Mouse (Mus musculus): ENCODE results near the gene St6galnac6. TPM values are rescaled to one million over a fixed set of nuclear protein-coding genes. Genes with fewer than 3 reads are reported as not detected.
A peak's percentile ranks its signal among the peaks of the same experiment; 100 is the strongest.

Gene St6galnac6
- polyA plus RNA-seq, 1 experiment from 2014 or later, result 29.9 TPM

- ATAC-seq (ENCODE audit: insufficient number of reproducible peaks, insufficient read depth, low FRiP score, low TSS enrichment, low read depth), result peak; percentile 86
- H3K9ac ChIP-seq, result peak within 1 kb of the TSS; percentile 77
- H3K4me3 ChIP-seq, result peak within 1 kb of the TSS; percentile 67
- H3K4me1 ChIP-seq, result peaks cover 34% of the 10 kb centered on the region
- peaks cover 13% of the 10 kb centered on the region for H3K36me3 ChIP-seq
- H3K27ac ChIP-seq, result peak within 1 kb of the TSS; percentile 44
- H3K9me3 ChIP-seq, result no peaks in the 10 kb centered on the region
- H3K4me2 ChIP-seq, result peak within 1 kb of the TSS; percentile 75
- under 1% methylated on average over 38 of the region's 38 CpGs for WGBS
- H3K27me3 ChIP-seq, result peaks cover 7% of the 10 kb centered on the region
Observed at GRCm38 (mm10) chr2:32586871-32587351, 12.6 kb upstream of the St6galnac6 start, which contains the start of gene St6galnac4. Gene St6galnac4 (plus strand): TSS chr2:32587095.

- Histone ChIP-seq H3K4me2 (peak overlapping the region; percentile 75), H3K36me3 (peaks cover 13% of the 10 kb centered on the region), H3K9me3 (no peaks in the 10 kb centered on the region), H3K9ac (peak overlapping the region; percentile 77), H3K27ac (peak overlapping the region; percentile 39; the same call in 1 of the 2 replicates), H3K27me3 (peaks cover 5% of the 10 kb centered on the region), H3K4me1 (peaks cover 32% of the 10 kb centered on the region), H3K4me3 (peak overlapping the region; percentile 67)
- no peak for ATAC-seq (ENCODE audit: insufficient number of reproducible peaks, insufficient read depth, low FRiP score, low TSS enrichment, low read depth)
- WGBS, result 32% methylated on average over 9 of the region's 9 CpGs
Observed at GRCm38 (mm10) chr2:32587731-32588321, 11.7 kb upstream of the St6galnac6 start.

- Histone ChIP-seq H3K9ac (no peak overlapping the region), H3K4me3 (no peak overlapping the region), H3K4me2 (peak overlapping the region; percentile 75), H3K36me3 (peaks cover 25% of the 10 kb centered on the region), H3K9me3 (no peaks in the 10 kb centered on the region), H3K27me3 (no peaks in the 10 kb centered on the region), H3K4me1 (peaks cover 27% of the 10 kb centered on the region), H3K27ac (no peak overlapping the region)
- WGBS, result 64% methylated on average over 11 of the region's 11 CpGs
- no peak for ATAC-seq (ENCODE audit: insufficient number of reproducible peaks, insufficient read depth, low FRiP score, low TSS enrichment, low read depth)
Observed at GRCm38 (mm10) chr2:32589213-32589795, 10.2 kb upstream of the St6galnac6 start.

- WGBS, result 73% methylated on average over 10 of the region's 10 CpGs
- ATAC-seq (ENCODE audit: insufficient number of reproducible peaks, insufficient read depth, low FRiP score, low TSS enrichment, low read depth), result no peak
- no peaks in the 10 kb centered on the region for H3K27me3 ChIP-seq
Observed at GRCm38 (mm10) chr2:32590224-32590623, 9.3 kb upstream of the St6galnac6 start.

GRCm38 (mm10) chr2:32591249-32591648, 8.3 kb upstream of the St6galnac6 start:
- Histone ChIP-seq H3K27ac (no peak overlapping the region), H3K9me3 (no peaks in the 10 kb centered on the region), H3K4me1 (peaks cover 27% of the 10 kb centered on the region), H3K36me3 (peaks cover 42% of the 10 kb centered on the region), H3K4me3 (no peak overlapping the region), H3K4me2 (no peak overlapping the region), H3K9ac (no peak overlapping the region), H3K27me3 (no peaks in the 10 kb centered on the region)
- WGBS, result 69% methylated on average over 6 of the region's 6 CpGs
- no peak for ATAC-seq (ENCODE audit: insufficient number of reproducible peaks, insufficient read depth, low FRiP score, low TSS enrichment, low read depth)

More at GRCm38 (mm10) chr2:32590224-32590623, 9.3 kb upstream of the St6galnac6 start:
- Histone ChIP-seq H3K36me3 (peaks cover 34% of the 10 kb centered on the region), H3K4me2 (no peak overlapping the region), H3K4me3 (no peak overlapping the region), H3K27ac (no peak overlapping the region), H3K4me1 (peaks cover 27% of the 10 kb centered on the region), H3K9me3 (no peaks in the 10 kb centered on the region), H3K9ac (no peak overlapping the region)

GRCm38 (mm10) chr2:32596725-32597124, 2.8 kb upstream of the St6galnac6 start:
- Histone ChIP-seq H3K27me3 (no peaks in the 10 kb centered on the region), H3K36me3 (peaks cover 46% of the 10 kb centered on the region), H3K4me3 (no peak overlapping the region), H3K4me2 (no peak overlapping the region), H3K27ac (no peak overlapping the region), H3K9me3 (no peaks in the 10 kb centered on the region), H3K4me1 (peaks cover 10% of the 10 kb centered on the region), H3K9ac (no peak overlapping the region)
- WGBS, result 93% methylated on average over 13 of the region's 13 CpGs
- no peak for ATAC-seq (ENCODE audit: insufficient number of reproducible peaks, insufficient read depth, low FRiP score, low TSS enrichment, low read depth)

- no peak overlapping the region for H3K4me3 ChIP-seq
- 0 out of 2 replicates have a peak overlapping the region, but pooled peaks have one; percentile 11 for H3K9ac ChIP-seq
- H3K4me1 ChIP-seq, result peaks cover 15% of the 10 kb centered on the region
- H3K36me3 ChIP-seq, result peaks cover 46% of the 10 kb centered on the region
- 90% methylated on average over 5 of the region's 5 CpGs for WGBS
- no peak for ATAC-seq (ENCODE audit: insufficient number of reproducible peaks, insufficient read depth, low FRiP score, low TSS enrichment, low read depth)
- no peaks in the 10 kb centered on the region for H3K9me3 ChIP-seq
- H3K27ac ChIP-seq, result no peak overlapping the region
- H3K4me2 ChIP-seq, result no peak overlapping the region
- no peaks in the 10 kb centered on the region for H3K27me3 ChIP-seq
Observed at GRCm38 (mm10) chr2:32597248-32597647, 2.3 kb upstream of the St6galnac6 start.

GRCm38 (mm10) chr2:32597699-32598098, 1.8 kb upstream of the St6galnac6 start:
- Histone ChIP-seq H3K4me2 (no peak overlapping the region), H3K9me3 (no peaks in the 10 kb centered on the region), H3K27ac (no peak overlapping the region), H3K27me3 (no peaks in the 10 kb centered on the region), H3K4me1 (peaks cover 19% of the 10 kb centered on the region), H3K4me3 (no peak overlapping the region), H3K36me3 (peaks cover 46% of the 10 kb centered on the region), H3K9ac (no peak overlapping the region)
- no peak for ATAC-seq (ENCODE audit: insufficient number of reproducible peaks, insufficient read depth, low FRiP score, low TSS enrichment, low read depth)
- 86% methylated on average over 5 of the region's 5 CpGs for WGBS

GRCm38 (mm10) chr2:32598506-32598905, 1.0 kb upstream of the St6galnac6 start:
- no peaks in the 10 kb centered on the region for H3K9me3 ChIP-seq
- peaks cover 19% of the 10 kb centered on the region for H3K4me1 ChIP-seq
- H3K27me3 ChIP-seq, result no peaks in the 10 kb centered on the region
- peaks cover 43% of the 10 kb centered on the region for H3K36me3 ChIP-seq
- H3K4me3 ChIP-seq, result no peak overlapping the region
- no peak overlapping the region for H3K27ac ChIP-seq
- 89% methylated on average over 8 of the region's 8 CpGs for WGBS
- no peak overlapping the region for H3K9ac ChIP-seq
- no peak overlapping the region for H3K4me2 ChIP-seq
- no peak for ATAC-seq (ENCODE audit: insufficient number of reproducible peaks, insufficient read depth, low FRiP score, low TSS enrichment, low read depth)

- no peak; the same call in 1 of the 2 replicates for ATAC-seq (ENCODE audit: insufficient number of reproducible peaks, insufficient read depth, low FRiP score, low TSS enrichment, low read depth)
- H3K4me2 ChIP-seq, result peak overlapping the region; percentile 56
- 24% methylated on average over 8 of the region's 8 CpGs for WGBS
Observed at GRCm38 (mm10) chr2:32601417-32602065, 2.0 kb downstream of the St6galnac6 start.

GRCm38 (mm10) chr2:32602600-32603054, 3.1 kb downstream of the St6galnac6 start:
- Histone ChIP-seq H3K27ac (peak overlapping the region; percentile 82), H3K9me3 (no peaks in the 10 kb centered on the region), H3K4me3 (peak overlapping the region; percentile 30), H3K9ac (peak overlapping the region; percentile 63), H3K27me3 (no peaks in the 10 kb centered on the region), H3K4me2 (peak overlapping the region; percentile 56), H3K4me1 (peaks cover 27% of the 10 kb centered on the region), H3K36me3 (peaks cover 6% of the 10 kb centered on the region)
- WGBS, result under 1% methylated on average over 11 of the region's 11 CpGs
- no peak for ATAC-seq (ENCODE audit: insufficient number of reproducible peaks, insufficient read depth, low FRiP score, low TSS enrichment, low read depth)

More at GRCm38 (mm10) chr2:32601417-32602065, 2.0 kb downstream of the St6galnac6 start:
- Histone ChIP-seq H3K27me3 (no peaks in the 10 kb centered on the region), H3K27ac (peak overlapping the region; percentile 82), H3K4me3 (no peak overlapping the region), H3K9me3 (no peaks in the 10 kb centered on the region), H3K4me1 (peaks cover 22% of the 10 kb centered on the region), H3K9ac (no peak overlapping the region), H3K36me3 (peaks cover 17% of the 10 kb centered on the region)
